Mouse (Mus musculus): ENCODE results near the gene Ptprc.

DNA sequence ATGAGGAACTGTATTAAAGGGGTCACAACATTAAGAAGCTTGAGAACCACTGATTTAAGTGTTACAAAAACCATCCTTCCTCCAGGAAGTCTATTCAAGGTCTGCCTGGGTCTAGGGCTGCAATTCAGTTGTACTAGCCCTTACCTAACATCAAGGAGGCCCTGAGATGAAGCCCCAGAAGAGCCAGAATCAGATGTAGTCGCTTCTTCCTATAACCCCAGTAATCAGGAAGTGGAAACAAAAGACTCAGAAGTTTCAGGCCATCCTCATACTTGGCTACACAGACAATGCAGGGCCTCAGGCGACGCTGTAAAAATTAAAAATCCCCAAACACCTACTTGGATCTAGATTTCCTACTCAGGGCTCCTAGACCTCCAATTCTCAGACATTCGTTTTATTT lies 37.8 kb downstream of the Ptprc start:
- TF ChIP-seq CTCF (IDR thresholded peaks at IDR 0.05; ENCODE audit: low read depth, low read length) (no peak), POLR2A (IDR thresholded peaks at IDR 0.05; ENCODE audit: insufficient read depth, low read length) (no peak)

All from ES-Bruce4 (cell line).